In genomic region chr5:77309924-77310772, GRCm38 (mm10) we compare ENCODE assay signal across 8 mouse cellular contexts. TPM values are rescaled to one million over a fixed set of nuclear protein-coding genes. Genes with fewer than 3 reads are reported as not detected.
DNase-seq lines count a peak whose midpoint lies in the region; ATAC-seq lines count a peak whose summit lies in the region.

Noa1 (minus strand) TSS chr5:77310084.
Polr2b (plus strand) TSS chr5:77310147.

- DNase-seq in ES-CJ7 (ENCODE audit: low read depth, low spot score): peak; percentile 99
- DNase-seq in cerebellum, adult 11 months: peak; percentile 99
- DNase-seq in forebrain, embryonic 14.5 days (ENCODE audit: low spot score): peak; percentile 99
- DNase-seq in heart, postnatal 14 days: peak; percentile 99
- peak; percentile 97 for DNase-seq in layer of hippocampus, adult 11-12 months (ENCODE audit: low spot score)
- DNase-seq in lung, adult 18-20 months: peak; percentile 98 to 99
- peak; percentile 98 for DNase-seq in testis, postnatal 14 days (ENCODE audit: low spot score)

- peak within 1 kb of the TSS; percentile 91 for H3K27ac ChIP-seq in forebrain, embryonic 14.5 days (ENCODE audit: low read depth, low read length)
- H3K27ac ChIP-seq in neural tube, embryonic 15.5 days (replicated peaks): peak within 1 kb of the TSS; percentile 91

- no peaks in the 10 kb centered on the region for H3K9me3 ChIP-seq in forebrain, embryonic 14.5 days (replicated peaks; ENCODE audit: control insufficient read depth, low read length)
- H3K9me3 ChIP-seq in neural tube, embryonic 15.5 days (replicated peaks): no peaks in the 10 kb centered on the region

- peak within 1 kb of the TSS; percentile 90 for H3K4me3 ChIP-seq in forebrain, embryonic 14.5 days (ENCODE audit: low read depth, low read length)
- peak within 1 kb of the TSS; percentile 69 for H3K4me3 ChIP-seq in neural tube, embryonic 15.5 days (replicated peaks)

- peak within 1 kb of the TSS; percentile 100 for H3K4me2 ChIP-seq in forebrain, embryonic 14.5 days (ENCODE audit: low read length)
- peak within 1 kb of the TSS; percentile 99 for H3K4me2 ChIP-seq in neural tube, embryonic 15.5 days

- H3K9ac ChIP-seq in forebrain, embryonic 14.5 days (ENCODE audit: low read length): peak within 1 kb of the TSS; percentile 79
- H3K9ac ChIP-seq in neural tube, embryonic 15.5 days (replicated peaks): peak within 1 kb of the TSS; percentile 81

- H3K27me3 ChIP-seq in forebrain, embryonic 14.5 days (replicated peaks; ENCODE audit: control insufficient read depth, insufficient read depth, low read length): no peaks in the 10 kb centered on the region
- H3K27me3 ChIP-seq in neural tube, embryonic 15.5 days (replicated peaks): no peaks in the 10 kb centered on the region

- intact Hi-C loops in heart, postnatal 14 days (cut with DNase I): loop anchor here (5.0 kb wide), 1 partner anchor 97 kb away; the partner anchor contains the start of gene Igfbp7

- peaks cover 19% of the 10 kb centered on the region for H3K4me1 ChIP-seq in forebrain, embryonic 14.5 days (ENCODE audit: control insufficient read depth, insufficient read depth, low read length)
- H3K4me1 ChIP-seq in neural tube, embryonic 15.5 days: peaks cover 34% of the 10 kb centered on the region

- peak; percentile 96 for ATAC-seq in forebrain, embryonic 14.5 days
- peak; percentile 96 for ATAC-seq in neural tube, embryonic 15.5 days (ENCODE audit: low FRiP score)

- under 1% methylated on average over 84 of the region's 85 CpGs for WGBS in forebrain, embryonic 14.5 days
- under 1% methylated on average over 85 of the region's 85 CpGs for WGBS in neural tube, embryonic 15.5 days

- peaks cover 40% of the 10 kb centered on the region for H3K36me3 ChIP-seq in forebrain, embryonic 14.5 days (ENCODE audit: control insufficient read depth, insufficient read depth, low read length)
- H3K36me3 ChIP-seq in neural tube, embryonic 15.5 days: peaks cover 33% of the 10 kb centered on the region

RNA-seq across cellular contexts. Expression of gene Noa1, which starts in this region (rescaled TPM):
- polyA plus RNA-seq in forebrain, embryonic 14.5 days (2014; fragmentation: Nextera tagmentation; extraction: Ambion mirVana): 30.2 and 35.7 TPM in 2 replicates
- 10 to 100 TPM; 18.0 to 21.0 TPM for total RNA-seq in heart, postnatal 14 days (2021)
- 36.0 and 37.2 TPM in 2 replicates for polyA plus RNA-seq in neural tube, embryonic 15.5 days (2015; fragmentation: Nextera tagmentation; extraction: Ambion mirVana)

RNA-seq across cellular contexts. Expression of gene Polr2b, which starts in this region (rescaled TPM):
- polyA plus RNA-seq in forebrain, embryonic 14.5 days (2014; fragmentation: Nextera tagmentation; extraction: Ambion mirVana): 86.8 and 90.9 TPM in 2 replicates
- 10 to 100 TPM; 31.5 to 31.8 TPM for total RNA-seq in heart, postnatal 14 days (2021)
- polyA plus RNA-seq in neural tube, embryonic 15.5 days (2015; fragmentation: Nextera tagmentation; extraction: Ambion mirVana): 52.2 and 54.0 TPM in 2 replicates

Comparison
In these comparisons a context has a peak if more than half of its experiments do, and no peak if none do; other contexts are left out.
1. Peak in every context shown above with its lines: DNase-seq, ATAC-seq, H3K4me3 ChIP-seq and H3K27ac ChIP-seq.